Mouse (Mus musculus) stomach, embryonic 14.5 days (tissue): Measurements from ENCODE around the gene U2af1l4. TPM values are rescaled to one million over a fixed set of nuclear protein-coding genes. Genes with fewer than 3 reads are reported as not detected.
A peak's percentile ranks its signal among the peaks of the same experiment; 100 is the strongest.

Source experiments
- ATAC-seq: fragments of 200-750 bp; cut with Nextera tagmentation; 2 replicates; pipeline ENCODE4 v1.8.0; 2017; ENCODE audit warnings: low read depth, moderate TSS enrichment; ENCODE audit not compliant: insufficient number of reproducible peaks, insufficient read depth, low FRiP score
- H3K27ac ChIP-seq: fragments of 300-500 bp; sonication (generic); 2 replicates; pipeline ENCODE4 v1.5.1; 2014; ENCODE audit warnings: mild to moderate bottlenecking, low read length, moderate library complexity, mixed read lengths
- H3K27me3 ChIP-seq: fragments of 300-500 bp; sonication (generic); 2 replicates; pipeline ENCODE4 v1.6.1; 2014; ENCODE audit warnings: low read length, control low read depth, mixed read lengths; ENCODE audit not compliant: control insufficient read depth, insufficient read depth
- H3K36me3 ChIP-seq: fragments of 300-500 bp; sonication (generic); 2 replicates; pipeline ENCODE4 v1.6.1; 2014; ENCODE audit warnings: mild to moderate bottlenecking, control low read depth, low read length, moderate library complexity, mixed read lengths; ENCODE audit not compliant: control insufficient read depth, insufficient read depth
- H3K4me1 ChIP-seq: fragments of 300-500 bp; sonication (generic); 2 replicates; pipeline ENCODE4 v1.6.1; 2014; ENCODE audit warnings: low read length, control low read depth, mixed read lengths; ENCODE audit not compliant: control insufficient read depth, insufficient read depth
- H3K4me2 ChIP-seq: fragments of 300-500 bp; sonication (generic); replicated peaks from 2 replicates; pipeline ENCODE4 v1.6.1; 2014; ENCODE audit warnings: low read depth, low read length, control low read depth
- H3K4me3 ChIP-seq: fragments of 300-500 bp; sonication (generic); 2 replicates; pipeline ENCODE4 v1.5.1; 2014; ENCODE audit warnings: low read depth, low read length, control low read depth
- H3K9ac ChIP-seq: fragments of 300-500 bp; sonication (generic); replicated peaks from 2 replicates; pipeline ENCODE4 v1.6.1; 2014; ENCODE audit warnings: low read depth, mild to moderate bottlenecking, control low read depth, low read length, moderate library complexity, mixed read lengths
- H3K9me3 ChIP-seq: fragments of 300-500 bp; sonication (generic); 2 replicates; pipeline ENCODE4 v1.6.1; 2016; ENCODE audit warnings: low read depth, low read length, control low read depth; ENCODE audit not compliant: control insufficient read depth
- WGBS: fragments of 180-500 bp; shearing (Covaris S2); extraction: QIAGEN DNeasy Blood & Tissue Kit; methylation state at CpG from one replicate; pipeline ENCODE4 v1.1.7; 2014; 5-methylcytosine and 5-hydroxymethylcytosine counted together
- microRNA-seq: library from miRNA; unstranded; fragments of <30 nt; microRNA quantifications from one replicate; pipeline ENCODE4, GENCODE M21; 2016
- polyA plus RNA-seq: library from polyadenylated mRNA; unstranded; fragments of >200 nt; fragmentation: Nextera tagmentation; extraction: Ambion mirVana; gene quantifications from 2 replicates; pipeline ENCODE4 v1.2.1, GENCODE M21; 2014

U2af1l4 gene
- polyA plus RNA-seq, 1 experiment from 2014 or later = 96.6 TPM

DNA sequence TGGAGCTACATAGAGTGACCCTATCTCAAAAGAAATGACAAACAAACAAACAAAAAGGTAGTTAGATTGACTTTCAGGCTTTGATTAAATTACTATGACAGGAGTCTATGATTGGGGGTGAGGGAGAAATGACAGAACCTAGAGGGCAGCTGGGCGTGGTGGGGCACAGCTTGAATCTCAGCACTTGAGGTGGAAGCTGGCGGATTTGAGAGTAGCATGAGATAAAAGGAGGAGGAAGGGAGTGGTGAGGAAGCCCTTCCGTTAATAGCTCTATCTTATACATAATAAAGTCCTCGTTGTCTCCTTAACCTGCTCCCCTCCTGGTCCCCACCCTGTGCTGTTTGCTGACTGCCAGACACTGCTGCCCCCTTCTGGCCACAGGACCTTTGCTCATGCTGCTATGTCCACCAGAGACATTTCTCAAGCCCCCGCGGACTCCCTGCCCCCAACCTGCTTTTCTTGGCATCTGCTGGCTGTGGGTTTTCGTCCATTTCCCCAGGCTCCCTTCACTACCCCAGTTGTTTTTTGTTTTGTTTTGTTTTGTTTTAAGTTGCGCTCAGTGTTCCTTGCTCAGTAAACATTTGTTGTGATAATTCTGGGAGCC lies 44.7 kb downstream of the U2af1l4 start:
- ATAC-seq = no peak
- no peak overlapping the region for H3K4me3 ChIP-seq
- H3K4me1 ChIP-seq = no peaks in the 10 kb centered on the region
- no peak overlapping the region for H3K9ac ChIP-seq
- H3K27me3 ChIP-seq = no peaks in the 10 kb centered on the region
- H3K27ac ChIP-seq = no peak overlapping the region
- H3K9me3 ChIP-seq = no peaks in the 10 kb centered on the region
- no peaks in the 10 kb centered on the region for H3K36me3 ChIP-seq
- no peak overlapping the region for H3K4me2 ChIP-seq
- 29% methylated on average over 8 of the region's 8 CpGs for WGBS

GRCm38 (mm10) chr7:30608476-30608875 lies 45.4 kb downstream of the U2af1l4 start:
- Histone ChIP-seq H3K9ac (no peak overlapping the region), H3K4me1 (no peaks in the 10 kb centered on the region), H3K36me3 (no peaks in the 10 kb centered on the region), H3K4me2 (no peak overlapping the region), H3K27ac (no peak overlapping the region), H3K27me3 (no peaks in the 10 kb centered on the region), H3K9me3 (no peaks in the 10 kb centered on the region), H3K4me3 (no peak overlapping the region)
- WGBS = 45% methylated on average over 16 of the region's 16 CpGs
- no peak for ATAC-seq

GRCm38 (mm10) chr7:30610043-30610442 lies 46.9 kb downstream of the U2af1l4 start:
- H3K4me2 ChIP-seq = no peak overlapping the region
- H3K4me1 ChIP-seq = no peaks in the 10 kb centered on the region
- no peaks in the 10 kb centered on the region for H3K9me3 ChIP-seq
- H3K27me3 ChIP-seq = no peaks in the 10 kb centered on the region
- WGBS = 49% methylated on average over 7 of the region's 7 CpGs
- H3K4me3 ChIP-seq = no peak overlapping the region
- H3K36me3 ChIP-seq = no peaks in the 10 kb centered on the region
- H3K9ac ChIP-seq = no peak overlapping the region
- peak; percentile 46; the same call in 1 of the 2 replicates for ATAC-seq
- H3K27ac ChIP-seq = no peak overlapping the region

- 41% methylated on average over 8 of the region's 8 CpGs for WGBS
- 0 out of 2 replicates have a peak, but pooled peaks have one; percentile 29 for ATAC-seq
Observed at GRCm38 (mm10) chr7:30612654-30613402, 49.7 kb downstream of the U2af1l4 start, which contains the start of gene Upk1a. Gene Upk1a (minus strand): TSS chr7:30612847.

GRCm38 (mm10) chr7:30613529-30614112 lies 50.5 kb downstream of the U2af1l4 start:
- no peak overlapping the region for H3K4me2 ChIP-seq
- no peaks in the 10 kb centered on the region for H3K9me3 ChIP-seq
- ATAC-seq = 0 out of 2 replicates have a peak, but pooled peaks have one; percentile 61
- 23% methylated on average over 14 of the region's 14 CpGs for WGBS
- no peak overlapping the region for H3K27ac ChIP-seq
- no peak overlapping the region for H3K4me3 ChIP-seq
- H3K9ac ChIP-seq = no peak overlapping the region
- H3K27me3 ChIP-seq = no peaks in the 10 kb centered on the region
- H3K4me1 ChIP-seq = no peaks in the 10 kb centered on the region
- peaks cover 22% of the 10 kb centered on the region for H3K36me3 ChIP-seq

More at GRCm38 (mm10) chr7:30612654-30613402, 49.7 kb downstream of the U2af1l4 start, which contains the start of gene Upk1a:
- Histone ChIP-seq H3K9ac (no peak within 1 kb of the TSS), H3K4me3 (no peak within 1 kb of the TSS), H3K27ac (no peak within 1 kb of the TSS), H3K36me3 (peaks cover 18% of the 10 kb centered on the region), H3K9me3 (no peaks in the 10 kb centered on the region), H3K27me3 (no peaks in the 10 kb centered on the region), H3K4me1 (no peaks in the 10 kb centered on the region), H3K4me2 (no peak within 1 kb of the TSS)

DNA sequence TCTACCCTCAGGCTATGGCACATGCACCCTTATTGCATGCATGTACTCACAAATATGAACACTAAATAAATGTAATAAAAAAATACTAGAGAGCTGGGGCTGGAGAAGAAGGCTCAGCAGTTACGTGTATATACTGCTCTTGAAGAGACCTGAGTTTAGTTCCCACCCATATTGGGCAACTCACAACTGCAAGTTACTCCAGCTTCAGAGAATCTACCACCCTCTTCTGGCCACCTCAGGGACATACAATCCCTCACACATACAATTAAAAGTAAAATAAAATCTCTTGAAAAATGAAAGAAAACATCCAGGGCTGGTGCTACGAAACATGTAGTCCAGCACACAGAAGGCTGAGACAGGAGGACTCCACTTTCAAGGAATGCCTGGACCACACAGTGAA lies 51.4 kb downstream of the U2af1l4 start:
- H3K27me3 ChIP-seq = no peaks in the 10 kb centered on the region
- no peak overlapping the region for H3K27ac ChIP-seq
- H3K4me3 ChIP-seq = no peak overlapping the region
- no peaks in the 10 kb centered on the region for H3K9me3 ChIP-seq
- no peak overlapping the region for H3K4me2 ChIP-seq
- ATAC-seq = no peak
- H3K36me3 ChIP-seq = peaks cover 29% of the 10 kb centered on the region
- H3K9ac ChIP-seq = no peak overlapping the region
- 79% methylated on average over 2 of the region's 2 CpGs for WGBS
- H3K4me1 ChIP-seq = no peaks in the 10 kb centered on the region

Small RNA genes within 50 kb of the gene (microRNA-seq; reads per million reads assigned to microRNA genes)
- gene Gm38670 (0.78 reads per million), gene Mir3569 (not detected)

Other genes with a start within 250 kb of the U2af1l4 start
- 49.0 and 53.2 TPM in 2 replicates for gene Syne4, start 248.5 kb upstream of the U2af1l4 start, polyA plus RNA-seq
- not detected in 2 replicates for gene E130208F15Rik, start 241.6 kb upstream of the U2af1l4 start, polyA plus RNA-seq
- 14.4 and 17.0 TPM in 2 replicates for gene Sdhaf1, start 239.4 kb upstream of the U2af1l4 start, polyA plus RNA-seq
- 5.2 and 6.7 TPM in 2 replicates for gene Lrfn3, start 200.5 kb upstream of the U2af1l4 start, polyA plus RNA-seq
- gene Tyrobp, start 149.5 kb upstream of the U2af1l4 start, polyA plus RNA-seq = 47.0 and 56.5 TPM in 2 replicates
- gene Hcst, start 143.4 kb upstream of the U2af1l4 start, polyA plus RNA-seq = 1.1 TPM in 1 of 2 replicates, not detected in the other
- 2.0 and 2.7 TPM in 2 replicates for gene Nfkbid, start 141.6 kb upstream of the U2af1l4 start, polyA plus RNA-seq
- gene Aplp1, start 117.8 kb upstream of the U2af1l4 start, polyA plus RNA-seq = 37.4 and 39.0 TPM in 2 replicates
- gene Kirrel2, start 105.6 kb upstream of the U2af1l4 start, polyA plus RNA-seq = 0.45 and 1.2 TPM in 2 replicates
- gene Nphs1, start 105.0 kb upstream of the U2af1l4 start, polyA plus RNA-seq = 0.70 TPM in 1 of 2 replicates, not detected in the other
- gene Prodh2, start 69.7 kb upstream of the U2af1l4 start, polyA plus RNA-seq = not detected in 2 replicates
- gene Arhgap33, start 28.2 kb upstream of the U2af1l4 start, polyA plus RNA-seq = 13.2 and 13.4 TPM in 2 replicates
- gene Hspb6, start 11.1 kb upstream of the U2af1l4 start, polyA plus RNA-seq = 47.3 and 49.0 TPM in 2 replicates
- gene Proser3, start 11.0 kb upstream of the U2af1l4 start, polyA plus RNA-seq = 18.7 and 22.8 TPM in 2 replicates
- gene Lin37, start 3.5 kb upstream of the U2af1l4 start, polyA plus RNA-seq = 40.8 and 43.7 TPM in 2 replicates
- 7.1 and 10.0 TPM in 2 replicates for gene Gm49396, start within 50 bp of the U2af1l4 start, polyA plus RNA-seq
- 113 and 117 TPM in 2 replicates for gene Psenen, start 326 bp downstream of the U2af1l4 start, polyA plus RNA-seq
- 1.3 and 2.6 TPM in 2 replicates for gene Igflr1, start 2.1 kb downstream of the U2af1l4 start, polyA plus RNA-seq
- 13.2 and 14.2 TPM in 2 replicates for gene Kmt2b, start 25.4 kb downstream of the U2af1l4 start, polyA plus RNA-seq
- 0.27 and 0.43 TPM in 2 replicates for gene Zbtb32, start 35.6 kb downstream of the U2af1l4 start, polyA plus RNA-seq
- gene Upk1a, start 49.5 kb downstream of the U2af1l4 start, polyA plus RNA-seq = 6.6 and 7.7 TPM in 2 replicates
- gene Cox6b1, start 62.9 kb downstream of the U2af1l4 start, polyA plus RNA-seq = 976 and 1,066 TPM in 2 replicates
- gene Etv2, start 72.6 kb downstream of the U2af1l4 start, polyA plus RNA-seq = not detected in 2 replicates
- gene Rbm42, start 87.0 kb downstream of the U2af1l4 start, polyA plus RNA-seq = 85.7 and 96.8 TPM in 2 replicates
- 48.5 and 50.5 TPM in 2 replicates for gene Haus5, start 101.7 kb downstream of the U2af1l4 start, polyA plus RNA-seq
- gene Pmis2, start 108.3 kb downstream of the U2af1l4 start, polyA plus RNA-seq = not detected in 2 replicates
- gene 2200002J24Rik, start 135.6 kb downstream of the U2af1l4 start, polyA plus RNA-seq = 0.91 and 2.0 TPM in 2 replicates
- 1.8 and 2.3 TPM in 2 replicates for gene Atp4a, start 148.9 kb downstream of the U2af1l4 start, polyA plus RNA-seq
- 210 and 215 TPM in 2 replicates for gene Tmem147, start 166.2 kb downstream of the U2af1l4 start, polyA plus RNA-seq
- gene Gapdhs, start 180.4 kb downstream of the U2af1l4 start, polyA plus RNA-seq = 0.29 and 0.74 TPM in 2 replicates
- gene Sbsn, start 188.2 kb downstream of the U2af1l4 start, polyA plus RNA-seq = 0.91 and 1.1 TPM in 2 replicates
- 5.9 and 14.6 TPM in 2 replicates for gene Dmkn, start 200.5 kb downstream of the U2af1l4 start, polyA plus RNA-seq
- gene Krtdap, start 224.6 kb downstream of the U2af1l4 start, polyA plus RNA-seq = 9.2 and 20.2 TPM in 2 replicates